In the genomic region with DNA sequence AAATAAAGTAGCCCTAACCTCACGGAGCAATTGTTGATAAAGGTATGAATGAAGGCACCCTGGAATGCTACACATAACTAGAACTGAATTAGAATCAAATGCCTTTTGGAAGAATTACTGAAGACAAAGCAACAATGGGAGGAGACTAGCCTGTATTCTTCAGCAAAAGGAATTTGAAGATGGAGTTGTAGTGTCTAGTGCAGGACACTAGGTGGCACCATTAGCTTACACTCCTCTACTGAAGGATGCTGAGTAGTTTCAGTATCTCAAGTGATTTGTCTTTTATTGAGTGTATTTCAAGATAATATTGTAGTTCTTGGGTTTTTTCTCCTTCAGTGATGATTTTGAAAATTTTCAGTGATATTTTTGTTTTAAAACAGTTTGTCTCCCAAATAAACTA, we compare ENCODE assay signal across 8 mouse cellular contexts.
DNase-seq lines count a peak whose midpoint lies in the region; ATAC-seq and TF ChIP-seq lines count a peak whose summit lies in the region.

No protein-coding gene starts in this region.

- ATAC-seq in hindbrain, postnatal 0 days = 0 out of 2 replicates have a peak, but pooled peaks have one; percentile 67

- intact Hi-C loops in left cerebral cortex, postnatal 4 days (cut with DNase I) = loop anchor here (1.0 to 10.0 kb wide), 3 partner anchors 360 to 604 kb away; no protein-coding TSS in a partner anchor

- DNase-seq in B cell, adult 2 months = peak; percentile 70 to 72
- peak; percentile 49 for DNase-seq in c-Kit-positive CD71-positive TER-119-negative erythroid progenitor cells, embryonic 14.5 days (ENCODE audit: low read depth)
- peak; percentile 25 for DNase-seq in forebrain, embryonic 10.5 days (ENCODE audit: extremely low spot score, low spot score)
- peak; percentile 90 for DNase-seq in hindbrain, postnatal 0 days (ENCODE audit: low spot score)
- peak; percentile 58 for DNase-seq in left cerebral cortex, postnatal 4 days
- peak; percentile 51 for DNase-seq in neural tube, embryonic 10.5 days (ENCODE audit: extremely low spot score, low spot score)
- DNase-seq in thymus, postnatal 4 days = peak; percentile 62

- no peak overlapping the region for H3K4me3 ChIP-seq in E14TG2a.4 (replicated peaks; ENCODE audit: low read length)
- H3K4me3 ChIP-seq in forebrain, embryonic 10.5 days = no peak overlapping the region
- no peak overlapping the region for H3K4me3 ChIP-seq in hindbrain, postnatal 0 days (ENCODE audit: low read length)

- H3K27me3 ChIP-seq in E14TG2a.4 (ENCODE audit: insufficient read depth, low read length) = no peaks in the 10 kb centered on the region
- no peaks in the 10 kb centered on the region for H3K27me3 ChIP-seq in forebrain, embryonic 10.5 days (ENCODE audit: poor library complexity, severe bottlenecking)
- H3K27me3 ChIP-seq in hindbrain, postnatal 0 days (ENCODE audit: insufficient read depth, low read length) = no peaks in the 10 kb centered on the region

- no peaks in the 10 kb centered on the region for H3K4me1 ChIP-seq in E14TG2a.4 (replicated peaks; ENCODE audit: low read depth, low read length)
- no peaks in the 10 kb centered on the region for H3K4me1 ChIP-seq in forebrain, embryonic 10.5 days
- no peaks in the 10 kb centered on the region for H3K4me1 ChIP-seq in hindbrain, postnatal 0 days (ENCODE audit: insufficient read depth, low read length)

- no peaks in the 10 kb centered on the region for H3K9me3 ChIP-seq in E14TG2a.4 (ENCODE audit: low read length)
- no peaks in the 10 kb centered on the region for H3K9me3 ChIP-seq in forebrain, embryonic 10.5 days
- H3K9me3 ChIP-seq in hindbrain, postnatal 0 days (ENCODE audit: low read length) = no peaks in the 10 kb centered on the region

- peak; percentile 85 for TF ChIP-seq CTCF in E14TG2a.4 (conservative IDR thresholded peaks at IDR 0.05; ENCODE audit: low read length)
- TF ChIP-seq CTCF in hindbrain, postnatal 0 days (IDR thresholded peaks at IDR 0.05; ENCODE audit: low read depth) = peak; percentile 97

- H3K9ac ChIP-seq in hindbrain, postnatal 0 days (replicated peaks; ENCODE audit: low read length) = no peak overlapping the region

- H3K27ac ChIP-seq in forebrain, embryonic 10.5 days = 0 out of 2 replicates have a peak overlapping the region, but pooled peaks have one; percentile 48
- H3K27ac ChIP-seq in hindbrain, postnatal 0 days = no peak overlapping the region

- 50% methylated on average over 1 of the region's 1 CpGs for WGBS in forebrain, embryonic 10.5 days
- WGBS in hindbrain, postnatal 0 days = 37% methylated on average over 1 of the region's 1 CpGs

- no peaks in the 10 kb centered on the region for H3K36me3 ChIP-seq in E14TG2a.4 (ENCODE audit: insufficient read depth, low read length)
- no peaks in the 10 kb centered on the region for H3K36me3 ChIP-seq in forebrain, embryonic 10.5 days (replicated peaks)
- H3K36me3 ChIP-seq in hindbrain, postnatal 0 days (ENCODE audit: insufficient read depth, low read length) = no peaks in the 10 kb centered on the region

- H3K4me2 ChIP-seq in hindbrain, postnatal 0 days (ENCODE audit: low read depth, low read length) = no peak overlapping the region

Comparison
In these comparisons a context has a peak if more than half of its experiments do, and no peak if none do; other contexts are left out.
1. DNase-seq: peak in every context shown above with its lines; median percentile 90 in hindbrain, postnatal 0 days; 71 in B cell, adult 2 months; 62 in thymus, postnatal 4 days; 58 in left cerebral cortex, postnatal 4 days; 51 in neural tube, embryonic 10.5 days; 49 in c-Kit-positive CD71-positive TER-119-negative erythroid progenitor cells, embryonic 14.5 days; 25 in forebrain, embryonic 10.5 days.